In genomic region chr16:5109877-5110276, GRCm38 (mm10) we compare ENCODE assay signal across 20 mouse cellular contexts. TPM values are rescaled to one million over a fixed set of nuclear protein-coding genes. Genes with fewer than 3 reads are reported as not detected.
A peak's percentile ranks its signal among the peaks of the same experiment; 100 is the strongest.
DNase-seq lines count a peak whose midpoint lies in the region; ATAC-seq lines count a peak whose summit lies in the region.
"Had no signal": no experiment of that assay in that cellular context is flagged by ENCODE, and none has a peak within 500 bp of the region (broad histone marks: within the 10 kb centered on the region; RNA-seq: fewer than 3 reads in every experiment).

No protein-coding gene starts in this region.

- ATAC-seq in intestine, embryonic 14.5 days (replicated peaks; ENCODE audit: low FRiP score, low TSS enrichment, low read depth), result peak; percentile 52; the same call in 1 of the 2 replicates
- peak; percentile 81 for ATAC-seq in liver, embryonic 15.5 days (ENCODE audit: insufficient read depth)

- H3K4me3 ChIP-seq in intestine, embryonic 14.5 days (ENCODE audit: low read depth, low read length), result no peak overlapping the region
- H3K4me3 ChIP-seq in liver, embryonic 15.5 days (replicated peaks), result no peak overlapping the region
- no peak overlapping the region for H3K4me3 ChIP-seq in limb, embryonic 10.5 days
- H3K4me3 ChIP-seq: forebrain, embryonic 10.5 days; hindbrain, embryonic 12.5 days; midbrain, embryonic 10.5 days; neural tube, embryonic 12.5 days had no signal

- WGBS in intestine, embryonic 14.5 days, result 63% methylated on average over 7 of the region's 7 CpGs
- WGBS in liver, embryonic 15.5 days (ENCODE audit: insufficient replicate concordance), result 64% methylated on average over 7 of the region's 7 CpGs
- WGBS in limb, embryonic 10.5 days, result 57% methylated on average over 7 of the region's 7 CpGs

- H3K36me3 ChIP-seq in intestine, embryonic 14.5 days (ENCODE audit: control insufficient read depth, insufficient read depth, low read length), result no peaks in the 10 kb centered on the region
- H3K36me3 ChIP-seq in liver, embryonic 15.5 days (replicated peaks), result no peaks in the 10 kb centered on the region
- H3K36me3 ChIP-seq in limb, embryonic 10.5 days, result no peaks in the 10 kb centered on the region
- H3K36me3 ChIP-seq: forebrain, embryonic 10.5 days; hindbrain, embryonic 12.5 days; midbrain, embryonic 10.5 days; neural tube, embryonic 12.5 days had no signal

- no peaks in the 10 kb centered on the region for H3K9me3 ChIP-seq in intestine, embryonic 14.5 days (ENCODE audit: control insufficient read depth, low read length)
- H3K9me3 ChIP-seq in liver, embryonic 15.5 days (replicated peaks), result no peaks in the 10 kb centered on the region
- 0 out of 2 replicates have a peak, but pooled peaks cover 2% of the 10 kb centered on the region for H3K9me3 ChIP-seq in limb, embryonic 10.5 days (replicated peaks)
- H3K9me3 ChIP-seq: hindbrain, embryonic 12.5 days; midbrain, embryonic 10.5 days; neural tube, embryonic 12.5 days had no signal

- no peak overlapping the region for H3K27ac ChIP-seq in intestine, embryonic 14.5 days (ENCODE audit: low read depth)
- no peak overlapping the region for H3K27ac ChIP-seq in liver, embryonic 15.5 days (replicated peaks)
- H3K27ac ChIP-seq in limb, embryonic 10.5 days, result no peak overlapping the region
- H3K27ac ChIP-seq: forebrain, embryonic 10.5 days; hindbrain, embryonic 12.5 days; kidney, postnatal 0 days; midbrain, embryonic 10.5 days; neural tube, embryonic 12.5 days had no signal

- H3K4me2 ChIP-seq in intestine, embryonic 14.5 days (ENCODE audit: low read length), result no peak overlapping the region
- no peak overlapping the region for H3K4me2 ChIP-seq in liver, embryonic 15.5 days
- H3K4me2 ChIP-seq: hindbrain, embryonic 12.5 days; neural tube, embryonic 12.5 days had no signal

- no peak for DNase-seq in intestine, embryonic 14.5 days (ENCODE audit: low spot score)
- peak; percentile 22 for DNase-seq in kidney, adult 8-10 months
- DNase-seq in kidney, postnatal 36 days, result peak; percentile 31 to 43
- DNase-seq in cerebellum, postnatal 14 days, result no peak
- no peak for DNase-seq in thymus, postnatal 10 days (ENCODE audit: low spot score in 2 of 2)
- no peak for DNase-seq in left cerebral cortex, postnatal 25 days (ENCODE audit: low spot score in 2 of 2)
- no peak for DNase-seq in limb, embryonic 10.5 days (ENCODE audit: low spot score)
- DNase-seq: cerebellum, adult 9-10 months; gastrocnemius, postnatal 14 days; lung, adult 2 months; lung, postnatal 4 days; thymus, postnatal 25 days had no signal

- no peaks in the 10 kb centered on the region for H3K27me3 ChIP-seq in intestine, embryonic 14.5 days (replicated peaks; ENCODE audit: control insufficient read depth, insufficient read depth, low read length)
- H3K27me3 ChIP-seq in liver, embryonic 15.5 days, result no peaks in the 10 kb centered on the region
- H3K27me3 ChIP-seq in limb, embryonic 10.5 days (ENCODE audit: low read depth, poor library complexity, severe bottlenecking), result no peaks in the 10 kb centered on the region
- H3K27me3 ChIP-seq: hindbrain, embryonic 12.5 days; neural tube, embryonic 12.5 days had no signal

- H3K9ac ChIP-seq in intestine, embryonic 14.5 days (ENCODE audit: low read length), result no peak overlapping the region
- H3K9ac ChIP-seq in liver, embryonic 15.5 days, result no peak overlapping the region
- H3K9ac ChIP-seq: hindbrain, embryonic 12.5 days; neural tube, embryonic 12.5 days had no signal

- H3K4me1 ChIP-seq in intestine, embryonic 14.5 days (replicated peaks; ENCODE audit: control insufficient read depth, insufficient read depth, low read length), result 0 out of 2 replicates have a peak, but pooled peaks cover 5% of the 10 kb centered on the region
- H3K4me1 ChIP-seq in liver, embryonic 15.5 days (replicated peaks), result 0 out of 2 replicates have a peak, but pooled peaks cover 2% of the 10 kb centered on the region
- H3K4me1 ChIP-seq in limb, embryonic 10.5 days, result peaks cover 8% of the 10 kb centered on the region
- H3K4me1 ChIP-seq: forebrain, embryonic 10.5 days; hindbrain, embryonic 12.5 days; midbrain, embryonic 10.5 days; neural tube, embryonic 12.5 days had no signal

- intact Hi-C loops in left cerebral cortex, postnatal 25 days (cut with DNase I), result no loop called here

RNA-seq across cellular contexts. Expression of gene Ppl, which starts 22.3 kb away (rescaled TPM):
- 5.4 and 5.8 TPM in 2 replicates for polyA plus RNA-seq in intestine, embryonic 14.5 days (2014; fragmentation: Nextera tagmentation; extraction: Ambion mirVana)
- polyA plus RNA-seq in liver, embryonic 15.5 days (2015; fragmentation: Nextera tagmentation; extraction: Ambion mirVana), result 0.38 and 0.60 TPM in 2 replicates
- total RNA-seq in left cerebral cortex, postnatal 25 days (2021), result under 1 TPM; 0.32 to 0.34 TPM
- 2.3 and 3.0 TPM in 2 replicates for polyA plus RNA-seq in limb, embryonic 10.5 days (2016; fragmentation: Nextera tagmentation; extraction: Ambion mirVana)
- total RNA-seq: MEL had no signal

RNA-seq across cellular contexts. Expression of gene Sec14l5, which starts 37.0 kb away (rescaled TPM):
- 0.05 and 0.11 TPM in 2 replicates for polyA plus RNA-seq in intestine, embryonic 14.5 days (2014; fragmentation: Nextera tagmentation; extraction: Ambion mirVana)
- polyA plus RNA-seq in liver, embryonic 15.5 days (2015; fragmentation: Nextera tagmentation; extraction: Ambion mirVana), result 0.02 TPM in 1 of 2 replicates, not detected in the other
- 1 to 10 TPM; 3.3 to 4.7 TPM for total RNA-seq in left cerebral cortex, postnatal 25 days (2021)
- polyA plus RNA-seq in limb, embryonic 10.5 days (2016; fragmentation: Nextera tagmentation; extraction: Ambion mirVana), result 0.04 TPM in 1 of 2 replicates, not detected in the other
- total RNA-seq: MEL had no signal
- polyA plus RNA-seq: heart, postnatal 0 days; kidney, postnatal 0 days had no signal

Comparison
In these comparisons a context has a peak if more than half of its experiments do, and no peak if none do; other contexts are left out.
1. DNase-seq: peak in kidney, adult 8-10 months (2 of 2) and kidney, postnatal 36 days (2 of 2); none in intestine, embryonic 14.5 days (single experiment), cerebellum, postnatal 14 days (0 of 2), thymus, postnatal 10 days (0 of 2), left cerebral cortex, postnatal 25 days (0 of 2) and limb, embryonic 10.5 days (single experiment).